Mouse (Mus musculus) bone marrow macrophage, adult 2 months (primary cell): ENCODE data around the gene Gtf2e1. TPM values are rescaled to one million over a fixed set of nuclear protein-coding genes. Genes with fewer than 3 reads are reported as not detected.

Experiments used
- H3K27ac ChIP-seq: 2 replicates; pipeline ENCODE4 v1.5.1; 2012; ENCODE audit warnings: low read depth, low read length; ENCODE audit not compliant: insufficient read depth
- H3K4me1 ChIP-seq: 2 replicates; pipeline ENCODE4 v1.6.1; 2012; ENCODE audit warnings: low read length; ENCODE audit not compliant: control insufficient read depth, insufficient read depth
- H3K4me3 ChIP-seq: 2 replicates; pipeline ENCODE4 v1.5.1; 2012; ENCODE audit warnings: mild to moderate bottlenecking, low read length, moderate library complexity; ENCODE audit not compliant: insufficient read depth
- CTCF ChIP-seq: IDR thresholded peaks from 2 replicates; pipeline ENCODE4 v1.5.1; 2012; ENCODE audit warnings: low read depth, mild to moderate bottlenecking, low read length, moderate library complexity
- POLR2A ChIP-seq: IDR thresholded peaks from 2 replicates; pipeline ENCODE4 v1.6.1; 2012; ENCODE audit warnings: mild to moderate bottlenecking, low read depth, low read length, borderline replicate concordance
- polyA plus RNA-seq: library from polyadenylated mRNA; stranded (reverse); fragments of >200 nt; gene quantifications from 2 replicates; pipeline ENCODE4 v1.2.4, GENCODE M21; 2012; ENCODE audit not compliant: missing spikeins, insufficient read depth, insufficient read length

Gtf2e1 gene
- polyA plus RNA-seq, 1 experiment: 8.3 TPM

- H3K4me3 ChIP-seq: no peak overlapping the region
- TF ChIP-seq POLR2A: no peak
- TF ChIP-seq CTCF: no peak
- no peaks in the 10 kb centered on the region for H3K4me1 ChIP-seq
- H3K27ac ChIP-seq: no peak overlapping the region
Measured at GRCm38 (mm10) chr16:37520190-37521040, 19.2 kb downstream of the Gtf2e1 start.

GRCm38 (mm10) chr16:37519721-37520120 is 19.9 kb downstream of the Gtf2e1 start:
- Histone ChIP-seq H3K4me1 (no peaks in the 10 kb centered on the region), H3K27ac (no peak overlapping the region), H3K4me3 (no peak overlapping the region)
- no peak for TF ChIP-seq CTCF

- no peaks in the 10 kb centered on the region for H3K4me1 ChIP-seq
- H3K4me3 ChIP-seq: no peak overlapping the region
- TF ChIP-seq POLR2A (no peak), CTCF (no peak)
- H3K27ac ChIP-seq: no peak overlapping the region
Measured at GRCm38 (mm10) chr16:37518662-37519061, 20.9 kb downstream of the Gtf2e1 start.

DNA sequence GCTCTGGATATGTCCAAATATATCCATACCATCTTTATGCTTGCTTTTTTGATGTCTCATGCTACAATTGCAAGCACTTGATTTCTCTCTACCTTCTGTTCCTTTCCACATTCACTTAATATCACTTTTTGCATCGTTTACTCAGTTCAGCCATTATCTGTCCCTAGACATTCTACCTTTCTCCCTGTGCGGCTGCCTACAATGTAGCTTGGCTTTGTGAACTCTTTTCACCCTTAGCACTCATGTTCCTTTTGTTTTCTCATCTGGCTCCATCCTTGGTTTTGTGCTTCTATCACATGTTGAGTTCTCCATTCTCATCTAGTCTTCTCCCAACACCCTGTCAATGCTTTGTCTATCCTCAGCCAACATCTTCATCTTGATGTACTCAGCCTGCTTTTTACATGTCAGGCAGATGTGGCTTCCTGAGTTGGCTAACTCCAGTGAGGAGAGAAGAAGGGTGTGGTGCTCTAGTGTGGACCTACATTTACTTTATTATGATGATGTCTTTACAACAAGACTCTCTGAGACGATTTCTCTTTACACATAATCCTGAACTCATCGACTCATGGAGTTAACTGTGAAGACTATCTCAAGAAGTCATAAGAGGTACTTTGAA is 21.9 kb downstream of the Gtf2e1 start:
- Histone ChIP-seq H3K4me3 (no peak overlapping the region), H3K27ac (no peak overlapping the region), H3K4me1 (no peaks in the 10 kb centered on the region)
- TF ChIP-seq POLR2A (no peak), CTCF (no peak)

DNA sequence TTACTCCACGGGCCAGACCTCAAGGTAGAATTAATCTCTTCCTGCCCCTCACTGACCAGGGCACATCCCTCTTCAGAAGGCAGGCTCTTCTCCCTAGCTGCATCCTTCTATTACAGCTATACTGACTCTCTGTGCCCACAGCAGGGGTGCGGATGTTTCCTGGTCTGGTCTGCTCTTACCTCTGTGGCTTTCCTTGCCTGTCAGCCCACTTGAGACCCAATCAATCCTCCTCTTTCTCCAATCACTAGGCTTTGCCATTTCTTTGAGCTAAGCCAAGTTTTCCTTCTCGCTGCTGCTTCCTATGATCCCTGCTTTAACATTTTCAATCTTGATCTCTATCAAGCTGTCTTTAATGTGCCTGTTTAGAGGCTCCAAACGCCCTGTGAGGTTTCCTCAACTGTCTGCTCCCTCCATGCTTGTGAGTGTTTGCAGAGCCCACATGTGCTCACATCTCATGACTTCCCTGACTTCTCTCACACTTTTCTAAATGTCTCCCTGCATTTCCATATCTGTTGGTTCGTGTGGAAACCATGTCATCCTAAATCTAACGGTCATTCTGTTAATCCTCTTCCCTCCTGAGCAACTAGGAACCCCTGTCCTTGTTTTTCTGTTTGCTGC is 23.1 kb downstream of the Gtf2e1 start:
- Histone ChIP-seq H3K27ac (no peak overlapping the region), H3K4me1 (no peaks in the 10 kb centered on the region), H3K4me3 (no peak overlapping the region)
- TF ChIP-seq CTCF: no peak
- no peak for TF ChIP-seq POLR2A

GRCm38 (mm10) chr16:37514644-37515043 is 24.9 kb downstream of the Gtf2e1 start:
- H3K4me1 ChIP-seq: no peaks in the 10 kb centered on the region
- TF ChIP-seq POLR2A (no peak), CTCF (no peak)
- H3K4me3 ChIP-seq: no peak overlapping the region
- no peak overlapping the region for H3K27ac ChIP-seq

- TF ChIP-seq CTCF (no peak), POLR2A (no peak)
- Histone ChIP-seq H3K4me1 (no peaks in the 10 kb centered on the region), H3K27ac (no peak overlapping the region), H3K4me3 (no peak overlapping the region)
Measured at GRCm38 (mm10) chr16:37511489-37511888, 28.1 kb downstream of the Gtf2e1 start.

DNA sequence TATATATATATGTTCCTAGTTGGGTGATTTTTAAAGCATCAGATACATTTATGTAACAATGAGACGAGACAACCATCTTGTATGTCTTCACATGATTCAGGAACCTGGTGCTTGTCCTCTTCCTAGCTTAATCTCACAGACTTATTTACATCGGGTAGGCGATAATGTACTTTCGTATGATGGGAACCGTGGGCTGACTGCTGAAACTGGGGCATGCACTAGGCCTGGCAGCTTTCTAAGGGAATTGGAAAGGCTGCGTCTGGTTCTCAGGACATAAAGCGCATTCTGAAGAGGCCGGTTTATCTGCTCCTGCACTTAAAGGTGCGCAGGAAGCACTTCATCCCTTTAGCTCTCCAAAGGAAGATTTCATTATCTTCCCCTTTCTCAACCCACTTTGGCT is 32.8 kb downstream of the Gtf2e1 start:
- TF ChIP-seq CTCF (no peak), POLR2A (no peak)
- no peaks in the 10 kb centered on the region for H3K4me1 ChIP-seq
- H3K27ac ChIP-seq: no peak overlapping the region
- no peak overlapping the region for H3K4me3 ChIP-seq

GRCm38 (mm10) chr16:37504517-37504916 is 35.1 kb downstream of the Gtf2e1 start:
- H3K27ac ChIP-seq: no peak overlapping the region
- no peak overlapping the region for H3K4me3 ChIP-seq
- no peak for TF ChIP-seq CTCF
- TF ChIP-seq POLR2A: no peak
- no peaks in the 10 kb centered on the region for H3K4me1 ChIP-seq

- no peak overlapping the region for H3K4me3 ChIP-seq
- H3K4me1 ChIP-seq: no peaks in the 10 kb centered on the region
- no peak overlapping the region for H3K27ac ChIP-seq
- TF ChIP-seq CTCF (no peak), POLR2A (no peak)
Measured at GRCm38 (mm10) chr16:37498581-37498980, 41.0 kb downstream of the Gtf2e1 start.
